Mouse (Mus musculus) thymus, adult 2 months (tissue): Measurements from ENCODE around the gene Wdr13.
"Not testable (repeated sequence)": the region's sequence is repeated elsewhere in the genome, so short reads cannot be mapped to it uniquely, and the experiment has no call there.

Experiments
- CTCF ChIP-seq: fragments of 200-500 bp; IDR thresholded peaks from 2 replicates; pipeline ENCODE4 v1.5.1; 2012; ENCODE audit warnings: mild to moderate bottlenecking, control low read depth, low read length, moderate library complexity, borderline replicate concordance; ENCODE audit not compliant: control insufficient read depth, poor library complexity, insufficient read depth; ENCODE audit errors: extremely low read depth
- POLR2A ChIP-seq: fragments of 200-500 bp; IDR thresholded peaks from 2 replicates; pipeline ENCODE4 v1.6.1; 2012; ENCODE audit warnings: mild to moderate bottlenecking, low read length, control low read depth, moderate library complexity; ENCODE audit not compliant: control insufficient read depth, poor library complexity, insufficient read depth; ENCODE audit errors: extremely low read depth

DNA sequence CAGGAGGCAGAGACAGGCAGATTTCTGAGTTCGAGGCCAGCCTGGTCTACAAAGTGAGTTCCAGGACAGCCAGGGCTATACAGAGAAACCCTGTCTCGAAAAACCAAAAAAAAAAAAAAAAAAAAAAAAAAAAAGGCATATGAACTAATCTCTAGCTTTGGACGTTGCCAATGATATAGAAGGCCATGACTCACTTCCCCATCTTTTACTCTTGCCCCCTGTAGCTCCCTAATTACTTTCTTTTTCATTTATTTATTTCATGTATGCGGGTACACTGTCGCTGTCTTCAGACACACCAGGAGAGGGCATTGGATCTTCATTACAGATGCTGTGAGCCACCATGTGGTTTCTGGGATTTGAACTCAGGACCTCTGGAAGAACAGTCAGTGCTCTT lies 41.7 kb downstream of the Wdr13 start:
- TF ChIP-seq CTCF, POLR2A: not testable (repeated sequence)
